Mouse (Mus musculus): Measurements from ENCODE around the gene Abcc12.

GRCm38 (mm10) chr8:86438983-86439299 is 141.5 kb downstream of the Abcc12 start:
- no peak for TF ChIP-seq CTCF (IDR thresholded peaks at IDR 0.05; ENCODE audit: borderline replicate concordance, insufficient read depth, low read length)
- TF ChIP-seq POLR2A (IDR thresholded peaks at IDR 0.05; ENCODE audit: low read depth, low read length) = no peak
